Mouse (Mus musculus) bone marrow, adult 2 months (tissue): ENCODE measurements around the gene Fkbp8.

Experiments
- CTCF ChIP-seq: fragments of 200-500 bp; IDR thresholded peaks from 2 replicates; pipeline ENCODE4 v1.5.1; 2011; ENCODE audit warnings: low read length, control low read depth; ENCODE audit not compliant: control insufficient read depth, insufficient read depth
- POLR2A ChIP-seq: fragments of 200-500 bp; IDR thresholded peaks from 2 replicates; pipeline ENCODE4 v1.6.1; 2011; ENCODE audit warnings: low read depth, mild to moderate bottlenecking, control low read depth, low read length, borderline replicate concordance; ENCODE audit not compliant: control insufficient read depth

DNA sequence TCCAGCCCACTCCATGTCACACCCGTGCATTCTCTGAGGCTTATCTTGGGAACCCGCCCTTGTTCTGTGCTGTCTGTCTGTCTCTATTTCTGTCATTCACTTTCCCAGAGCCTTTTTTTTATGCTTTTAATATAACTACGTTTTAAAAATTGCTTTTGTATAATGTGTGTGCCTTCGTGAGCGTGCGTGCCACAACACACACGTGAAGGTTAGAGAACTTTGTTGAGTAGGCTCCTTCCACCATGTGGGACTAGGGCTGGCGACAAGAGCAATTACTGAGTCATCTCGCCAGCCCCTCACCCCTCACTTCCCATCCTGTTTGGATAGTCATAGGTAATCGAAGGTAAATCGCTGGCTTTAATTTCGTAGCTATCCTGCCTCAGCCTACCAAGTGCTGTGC lies 25.0 kb upstream of the Fkbp8 start:
- TF ChIP-seq CTCF (no peak), POLR2A (no peak)
